Mouse (Mus musculus): ENCODE measurements at regions not wholly inside any gene's neighbourhood (a gene's known extent, or its start where the extent isn't known, plus 50 kb on each side); places are given as distances from the start of the nearest gene placed in this dataset.

GRCm38 (mm10) chr8:46413349-46414024 lies 57.4 kb upstream of the Acsl1 start:
- no peak for DNase-seq

- DNase-seq, result no peak
These were observed 56.0 kb upstream of the Acsl1 start for GRCm38 (mm10) chr8:46414874-46415273.

GRCm38 (mm10) chr8:46419402-46419801 lies 51.4 kb upstream of the Acsl1 start:
- no peak for DNase-seq

- DNase-seq, result no peak
These were observed 50.4 kb upstream of the Acsl1 start for GRCm38 (mm10) chr8:46420476-46420875.

Measured in kidney, postnatal 4 days (tissue).